Mouse (Mus musculus) heart, embryonic 13.5 days (tissue): ENCODE measurements around the gene Tbc1d21. TPM values are rescaled to one million over a fixed set of nuclear protein-coding genes. Genes with fewer than 3 reads are reported as not detected.
A peak's percentile ranks its signal among the peaks of the same experiment; 100 is the strongest.

Experiments used
- ATAC-seq: fragments of 200-750 bp; cut with Nextera tagmentation; 2 replicates; pipeline ENCODE4 v1.8.0; 2017; ENCODE audit warnings: moderate TSS enrichment; ENCODE audit not compliant: insufficient number of reproducible peaks, low FRiP score, low TSS enrichment; ENCODE audit errors: extremely low read depth
- H3K27ac ChIP-seq: fragments of 300-500 bp; sonication (generic); replicated peaks from 2 replicates; pipeline ENCODE4 v1.5.1; 2015; ENCODE audit warnings: moderate library complexity, mild to moderate bottlenecking, inconsistent platforms
- H3K27me3 ChIP-seq: fragments of 300-500 bp; sonication (generic); replicated peaks from 2 replicates; pipeline ENCODE4 v1.6.1; 2015; ENCODE audit warnings: mild to moderate bottlenecking, inconsistent platforms
- H3K36me3 ChIP-seq: fragments of 300-500 bp; sonication (generic); 2 replicates; pipeline ENCODE4 v1.6.1; 2015; ENCODE audit warnings: mild to moderate bottlenecking, inconsistent platforms
- H3K4me1 ChIP-seq: fragments of 300-500 bp; sonication (generic); 2 replicates; pipeline ENCODE4 v1.6.1; 2015; ENCODE audit warnings: inconsistent platforms
- H3K4me2 ChIP-seq: fragments of 300-500 bp; sonication (generic); 2 replicates; pipeline ENCODE4 v1.6.1; 2015; ENCODE audit warnings: inconsistent platforms, mild to moderate bottlenecking, moderate library complexity
- H3K4me3 ChIP-seq: fragments of 300-500 bp; sonication (generic); 2 replicates; pipeline ENCODE4 v1.5.1; 2015; ENCODE audit warnings: moderate library complexity, mild to moderate bottlenecking, inconsistent platforms
- H3K9ac ChIP-seq: fragments of 300-500 bp; sonication (generic); 2 replicates; pipeline ENCODE4 v1.6.1; 2015; ENCODE audit warnings: inconsistent platforms, mild to moderate bottlenecking, moderate library complexity
- H3K9me3 ChIP-seq: fragments of 300-500 bp; sonication (generic); 2 replicates; pipeline ENCODE4 v1.6.1; 2016; ENCODE audit warnings: inconsistent platforms
- WGBS: fragments of 180-500 bp; shearing (Covaris S2); methylation state at CpG from one replicate; pipeline ENCODE4 v1.1.7; 2015; ENCODE audit warnings: mixed read lengths; 5-methylcytosine and 5-hydroxymethylcytosine counted together
- polyA plus RNA-seq: library from polyadenylated mRNA; unstranded; fragments of >200 nt; fragmentation: Nextera tagmentation; extraction: Ambion mirVana; gene quantifications from 2 replicates; pipeline ENCODE4 v1.2.1, GENCODE M21; 2015

Gene Tbc1d21
- not detected in 2 replicates for polyA plus RNA-seq

DNA sequence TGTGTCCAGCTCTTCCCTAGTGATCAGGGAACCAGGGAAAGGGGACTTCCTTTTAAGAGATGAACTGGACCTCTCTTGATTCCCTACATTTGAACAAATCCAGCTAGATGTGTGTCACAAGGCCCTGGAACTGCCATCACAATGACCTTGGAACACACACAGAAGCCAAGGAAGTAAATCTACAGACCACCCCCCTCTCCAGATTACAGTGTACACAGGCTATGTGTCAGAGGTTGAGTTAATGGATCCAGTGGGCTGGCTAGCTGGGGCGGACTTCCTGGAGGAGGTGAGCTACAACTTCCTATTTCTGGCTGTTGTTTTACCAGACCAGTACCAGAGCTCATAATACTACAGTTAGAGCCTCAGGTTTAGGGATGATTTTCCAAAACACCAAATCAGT is at the start of gene Tbc1d21:
Gene Tbc1d21, minus strand, starts transcription at position 101 of the 400 bp plus-strand sequence.
- H3K36me3 ChIP-seq: no peaks in the 10 kb centered on the region
- ATAC-seq: no peak
- H3K9ac ChIP-seq: no peak within 1 kb of the TSS
- H3K4me2 ChIP-seq: no peak within 1 kb of the TSS
- no peak within 1 kb of the TSS for H3K27ac ChIP-seq
- no peaks in the 10 kb centered on the region for H3K9me3 ChIP-seq
- peaks cover 7% of the 10 kb centered on the region; the same call in 1 of the 2 replicates for H3K27me3 ChIP-seq
- no peaks in the 10 kb centered on the region for H3K4me1 ChIP-seq
- no peak within 1 kb of the TSS for H3K4me3 ChIP-seq
- 77% methylated on average over 1 of the region's 1 CpGs for WGBS

DNA sequence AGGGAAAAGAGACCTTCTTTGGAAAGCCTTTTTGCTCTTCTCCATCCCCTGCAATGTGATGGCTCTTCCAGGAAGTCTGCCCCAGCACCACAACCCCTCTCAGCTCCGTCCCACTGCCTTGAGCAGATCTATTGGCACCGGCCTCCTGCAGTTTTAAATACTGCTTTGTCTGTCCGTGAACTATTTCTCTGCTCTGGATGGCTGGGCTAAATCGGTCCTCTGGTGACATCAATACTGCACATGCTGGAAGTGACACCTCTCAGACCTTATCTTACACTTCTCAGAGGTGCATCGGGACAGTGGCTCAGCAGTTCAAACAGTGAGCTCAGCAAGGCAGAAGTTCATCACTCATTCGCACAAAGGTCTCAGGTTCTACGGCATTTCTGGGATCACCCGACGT is 41.3 kb upstream of the Tbc1d21 start:
- Histone ChIP-seq H3K4me1 (peaks cover 21% of the 10 kb centered on the region), H3K36me3 (no peaks in the 10 kb centered on the region), H3K27me3 (peaks cover 12% of the 10 kb centered on the region), H3K4me2 (no peak overlapping the region), H3K9ac (0 out of 2 replicates have a peak overlapping the region, but pooled peaks have one; percentile 21), H3K27ac (0 out of 2 replicates have a peak overlapping the region, but pooled peaks have one; percentile 40), H3K9me3 (no peaks in the 10 kb centered on the region), H3K4me3 (no peak overlapping the region)
- WGBS: 33% methylated on average over 9 of the region's 9 CpGs
- ATAC-seq: no peak; the same call in 1 of the 2 replicates

DNA sequence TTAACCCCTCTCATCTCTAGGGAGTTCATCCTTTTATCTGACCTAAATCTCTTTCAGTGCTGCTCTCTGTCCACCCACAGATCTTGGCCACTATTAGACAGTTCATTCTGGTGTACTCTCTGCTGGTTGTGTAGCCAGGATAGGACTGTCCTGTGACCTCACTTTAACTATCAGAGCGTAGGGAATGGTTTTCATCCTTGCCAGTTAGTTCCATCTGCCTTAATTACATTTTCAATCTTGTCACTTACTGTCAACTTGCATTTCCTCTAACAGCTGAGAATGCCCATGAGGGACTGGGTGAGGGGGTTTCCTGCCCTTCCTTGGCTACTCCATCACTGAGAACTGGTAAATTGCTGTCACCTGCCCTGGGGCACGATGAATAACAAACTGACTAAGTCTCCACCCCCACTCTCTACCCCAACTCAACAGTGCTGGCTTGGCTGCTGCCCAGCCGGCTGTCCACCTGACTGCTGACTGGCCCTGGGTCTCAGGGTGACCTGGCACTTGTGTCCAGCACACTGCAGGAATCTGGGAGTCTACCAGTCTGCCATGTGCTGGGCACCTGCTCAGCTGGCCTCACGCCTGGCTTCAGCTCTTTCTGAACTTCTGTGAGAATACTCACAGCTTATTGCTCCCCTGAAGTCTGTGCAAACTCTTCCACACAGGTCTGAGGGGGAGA is 39.9 kb upstream of the Tbc1d21 start:
- H3K9me3 ChIP-seq: no peaks in the 10 kb centered on the region
- H3K4me1 ChIP-seq: peaks cover 21% of the 10 kb centered on the region
- no peak overlapping the region for H3K27ac ChIP-seq
- H3K4me2 ChIP-seq: no peak overlapping the region
- peaks cover 10% of the 10 kb centered on the region for H3K27me3 ChIP-seq
- ATAC-seq: no peak
- 45% methylated on average over 4 of the region's 4 CpGs for WGBS
- H3K4me3 ChIP-seq: no peak overlapping the region
- no peaks in the 10 kb centered on the region for H3K36me3 ChIP-seq
- no peak overlapping the region for H3K9ac ChIP-seq

DNA sequence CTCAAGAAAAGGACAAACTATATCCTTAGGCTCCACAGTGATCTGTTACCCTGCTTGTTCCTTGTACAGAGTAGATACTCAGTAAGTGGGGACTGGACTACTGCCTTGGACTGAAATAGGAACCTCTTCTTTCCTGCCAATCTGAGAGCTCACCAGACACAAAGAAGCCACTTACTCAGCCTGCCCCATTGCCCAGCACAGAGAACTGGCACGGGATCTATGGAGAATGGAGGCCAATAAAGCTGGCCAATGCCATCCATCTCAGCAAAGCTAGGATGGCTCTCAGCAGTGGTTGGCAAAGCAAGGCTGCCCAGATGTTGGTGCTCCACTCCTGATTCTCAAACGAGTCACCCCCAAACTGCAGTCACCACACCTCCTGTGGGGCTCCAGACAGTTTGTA is 39.0 kb upstream of the Tbc1d21 start:
- peaks cover 10% of the 10 kb centered on the region for H3K27me3 ChIP-seq
- H3K9me3 ChIP-seq: no peaks in the 10 kb centered on the region
- peaks cover 24% of the 10 kb centered on the region for H3K4me1 ChIP-seq
- ATAC-seq: no peak
- H3K36me3 ChIP-seq: no peaks in the 10 kb centered on the region
- H3K27ac ChIP-seq: no peak overlapping the region
- WGBS: 60% methylated on average over 2 of the region's 2 CpGs
- no peak overlapping the region for H3K4me3 ChIP-seq
- no peak overlapping the region for H3K9ac ChIP-seq
- no peak overlapping the region for H3K4me2 ChIP-seq

DNA sequence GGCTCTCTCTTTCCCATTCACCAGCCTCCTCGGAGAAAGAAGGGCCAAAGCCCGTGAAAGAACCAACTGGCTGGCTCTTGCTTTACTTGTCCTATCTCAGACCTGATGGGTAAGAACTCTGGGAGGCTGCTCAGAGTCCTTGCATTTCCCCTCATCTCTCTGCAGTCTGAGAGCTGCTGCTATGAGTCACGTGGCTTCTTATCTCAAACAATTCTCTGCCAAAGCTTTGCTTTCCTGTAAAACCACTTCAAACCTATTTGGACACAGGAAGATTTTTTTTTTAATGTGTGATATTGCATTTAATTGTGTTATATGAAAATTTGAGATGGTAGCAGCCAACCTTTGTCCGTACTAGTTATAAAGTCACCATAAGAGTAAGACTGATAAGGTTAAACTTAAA is 34.2 kb upstream of the Tbc1d21 start:
- H3K4me3 ChIP-seq: no peak overlapping the region
- peaks cover 9% of the 10 kb centered on the region for H3K4me1 ChIP-seq
- H3K36me3 ChIP-seq: no peaks in the 10 kb centered on the region
- H3K27ac ChIP-seq: no peak overlapping the region
- 28% methylated on average over 4 of the region's 4 CpGs for WGBS
- H3K4me2 ChIP-seq: no peak overlapping the region
- no peak for ATAC-seq
- H3K9me3 ChIP-seq: no peaks in the 10 kb centered on the region
- H3K27me3 ChIP-seq: peaks cover 35% of the 10 kb centered on the region
- H3K9ac ChIP-seq: no peak overlapping the region

DNA sequence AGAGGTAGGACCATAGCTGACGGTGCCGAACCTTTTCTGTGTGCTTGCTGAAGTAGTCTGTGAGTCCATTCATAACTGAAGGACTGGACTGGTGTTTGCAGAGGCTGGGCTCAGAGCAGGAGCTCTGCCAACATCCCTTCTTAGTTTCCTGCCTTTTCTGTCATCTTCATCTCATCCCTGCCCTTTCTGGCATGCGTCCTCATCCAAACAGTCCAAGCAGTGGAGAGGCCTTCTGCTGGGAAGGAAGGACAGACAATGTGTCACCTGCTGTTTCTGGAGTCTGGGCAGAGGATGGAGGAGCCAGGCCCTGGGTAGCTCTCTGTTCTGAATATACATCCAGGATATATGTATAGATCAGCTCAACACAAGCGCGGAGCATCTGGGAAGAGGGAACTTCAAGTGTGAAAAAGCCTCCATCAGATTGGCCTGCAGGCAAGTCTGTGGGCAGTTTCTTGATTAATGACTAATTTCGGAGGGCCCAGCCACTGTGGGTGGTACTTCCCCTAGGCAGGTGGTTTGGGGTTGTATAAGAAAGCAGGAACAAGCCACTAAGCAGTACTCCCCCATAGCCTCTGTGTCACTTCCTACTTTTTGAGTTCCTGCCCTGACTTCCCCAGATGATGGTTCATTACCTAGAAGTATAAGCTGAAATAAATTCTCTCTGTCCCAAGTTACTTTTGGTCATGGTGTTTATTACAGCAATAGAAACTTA is 31.3 kb upstream of the Tbc1d21 start:
- Histone ChIP-seq H3K9ac (no peak overlapping the region), H3K4me1 (peaks cover 9% of the 10 kb centered on the region), H3K27ac (no peak overlapping the region), H3K9me3 (no peaks in the 10 kb centered on the region), H3K36me3 (no peaks in the 10 kb centered on the region), H3K4me3 (no peak overlapping the region), H3K4me2 (no peak overlapping the region), H3K27me3 (peaks cover 38% of the 10 kb centered on the region)
- WGBS: 80% methylated on average over 6 of the region's 6 CpGs
- ATAC-seq: no peak

DNA sequence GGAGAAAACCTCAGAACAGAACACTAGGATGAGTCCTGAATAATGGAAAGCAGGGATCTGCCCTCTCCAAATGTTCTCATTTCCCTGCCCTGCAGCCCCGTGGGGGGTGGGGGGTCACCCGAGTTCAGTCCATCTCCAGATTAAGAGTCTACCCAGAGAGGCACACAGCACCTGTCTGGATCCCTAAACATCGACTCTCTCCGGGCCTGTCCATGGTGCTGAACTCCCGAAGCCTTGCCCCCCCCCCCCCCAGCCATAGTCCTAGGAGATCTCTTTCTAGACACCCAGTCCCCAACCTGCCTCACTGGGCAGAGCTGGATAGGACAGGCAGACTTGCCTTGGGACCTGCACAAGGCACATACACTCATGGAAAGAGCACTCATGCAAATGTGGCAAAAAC is 29.4 kb upstream of the Tbc1d21 start:
- WGBS: 14% methylated on average over 5 of the region's 5 CpGs
- no peak for ATAC-seq
- Histone ChIP-seq H3K36me3 (no peaks in the 10 kb centered on the region), H3K4me2 (no peak overlapping the region), H3K9me3 (no peaks in the 10 kb centered on the region), H3K4me3 (no peak overlapping the region), H3K27me3 (peaks cover 38% of the 10 kb centered on the region), H3K9ac (no peak overlapping the region), H3K4me1 (peaks cover 15% of the 10 kb centered on the region), H3K27ac (no peak overlapping the region)

DNA sequence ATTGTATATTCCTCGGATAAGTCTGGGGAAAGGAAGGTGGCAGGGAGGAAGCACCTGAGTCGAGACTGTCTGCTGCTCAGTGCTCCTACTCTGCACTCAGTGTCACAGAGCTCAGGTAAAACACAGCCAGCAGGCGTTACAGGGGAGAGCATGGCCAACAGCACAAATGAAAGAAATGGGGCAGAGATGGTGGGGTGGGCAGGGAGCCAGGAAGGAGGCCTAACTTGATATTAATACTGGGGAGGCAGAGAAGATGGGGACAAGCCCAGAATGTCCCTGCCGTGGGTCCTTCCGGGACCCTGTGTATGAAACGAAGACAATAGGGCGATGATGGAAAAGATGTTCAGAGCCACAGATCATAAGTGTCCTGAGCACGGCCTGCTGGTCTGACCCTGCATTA is 24.4 kb upstream of the Tbc1d21 start:
- Histone ChIP-seq H3K4me2 (no peak overlapping the region), H3K27ac (no peak overlapping the region), H3K36me3 (no peaks in the 10 kb centered on the region), H3K9ac (no peak overlapping the region), H3K27me3 (peaks cover 14% of the 10 kb centered on the region), H3K4me1 (peaks cover 12% of the 10 kb centered on the region), H3K9me3 (no peaks in the 10 kb centered on the region), H3K4me3 (no peak overlapping the region)
- no peak for ATAC-seq
- whole genome bisulfite sequencing: 82% methylated on average over 8 of the region's 8 CpGs

DNA sequence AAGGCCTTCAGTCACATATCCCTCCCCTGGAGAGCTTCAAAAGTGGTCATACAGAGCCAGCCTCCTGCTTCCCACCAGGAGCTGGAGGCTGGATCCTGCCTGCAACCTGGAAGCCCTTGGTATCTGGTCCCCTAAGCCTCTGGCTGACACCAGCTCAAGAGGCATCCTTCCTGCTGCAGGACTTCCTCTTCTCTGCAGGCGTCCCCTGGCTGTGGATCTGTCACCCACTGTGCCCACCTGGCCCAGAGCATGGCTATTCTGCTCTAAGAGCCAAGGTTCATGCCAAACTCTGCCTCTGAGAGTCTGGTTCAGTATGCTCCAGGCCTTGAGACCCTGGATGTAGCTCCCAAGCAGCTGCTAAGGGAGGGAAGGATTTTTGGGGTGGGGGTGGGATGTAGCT is 23.6 kb upstream of the Tbc1d21 start:
- no peak overlapping the region for H3K4me3 ChIP-seq
- no peak overlapping the region for H3K27ac ChIP-seq
- ATAC-seq: no peak
- H3K27me3 ChIP-seq: peaks cover 11% of the 10 kb centered on the region
- H3K4me1 ChIP-seq: peaks cover 12% of the 10 kb centered on the region
- H3K9ac ChIP-seq: no peak overlapping the region
- WGBS: 36% methylated on average over 1 of the region's 1 CpGs
- H3K4me2 ChIP-seq: no peak overlapping the region
- no peaks in the 10 kb centered on the region for H3K36me3 ChIP-seq
- no peaks in the 10 kb centered on the region for H3K9me3 ChIP-seq

DNA sequence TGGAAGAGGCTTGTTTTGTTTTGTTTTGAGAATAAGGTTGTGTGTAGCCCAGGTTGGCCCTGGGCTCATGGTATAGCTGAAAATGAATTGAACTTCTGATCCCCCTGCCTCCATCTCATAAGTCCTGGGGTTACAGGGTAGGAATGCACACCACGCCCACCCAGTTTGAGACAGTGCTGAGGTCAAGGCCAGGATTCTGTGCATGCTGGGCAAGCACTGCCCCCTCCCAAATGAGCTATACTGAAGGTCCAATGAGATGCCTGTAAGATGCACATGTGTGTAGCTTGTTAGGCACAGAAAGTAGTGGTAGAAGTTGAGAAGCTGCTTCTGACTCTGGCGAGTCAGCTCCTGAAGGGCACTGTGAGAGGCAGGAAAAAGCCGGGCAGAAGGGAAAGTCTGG is 18.1 kb upstream of the Tbc1d21 start:
- Histone ChIP-seq H3K27ac (no peak overlapping the region), H3K27me3 (0 out of 2 replicates have a peak, but pooled peaks cover under 1% of the 10 kb centered on the region), H3K36me3 (no peaks in the 10 kb centered on the region), H3K4me2 (no peak overlapping the region), H3K4me1 (peaks cover 6% of the 10 kb centered on the region), H3K9ac (no peak overlapping the region), H3K9me3 (no peaks in the 10 kb centered on the region), H3K4me3 (no peak overlapping the region)
- no peak for ATAC-seq
- 47% methylated on average over 3 of the region's 3 CpGs for WGBS

DNA sequence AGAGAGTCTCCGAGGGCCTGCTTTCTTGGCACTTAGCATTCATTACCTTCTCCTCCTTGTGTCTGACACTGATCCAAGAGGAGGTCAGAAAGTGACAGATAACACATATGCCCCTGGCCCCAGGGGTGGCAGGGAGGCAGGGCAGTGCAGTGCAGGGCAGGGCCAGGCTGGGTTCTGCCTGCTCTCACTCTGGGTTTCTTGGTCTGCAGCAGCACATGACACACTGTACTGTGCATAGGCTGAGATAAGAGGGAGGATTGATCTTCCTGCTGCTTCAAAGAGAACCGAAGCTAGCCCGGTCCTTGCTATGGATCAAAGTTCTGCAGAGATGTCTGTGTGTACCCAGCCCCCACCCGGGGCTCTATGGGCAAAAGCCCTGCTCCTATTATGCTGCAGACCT is 8.6 kb upstream of the Tbc1d21 start:
- no peak overlapping the region for H3K9ac ChIP-seq
- peaks cover 7% of the 10 kb centered on the region; the same call in 1 of the 2 replicates for H3K27me3 ChIP-seq
- 17% methylated on average over 4 of the region's 4 CpGs for WGBS
- no peak overlapping the region for H3K4me2 ChIP-seq
- no peak for ATAC-seq
- H3K9me3 ChIP-seq: no peaks in the 10 kb centered on the region
- peaks cover 8% of the 10 kb centered on the region for H3K4me1 ChIP-seq
- no peaks in the 10 kb centered on the region for H3K36me3 ChIP-seq
- no peak overlapping the region for H3K27ac ChIP-seq
- H3K4me3 ChIP-seq: no peak overlapping the region
